Mouse (Mus musculus) thymus, adult 2 months (tissue): ENCODE results near the gene Zfp277. TPM values are rescaled to one million over a fixed set of nuclear protein-coding genes. Genes with fewer than 3 reads are reported as not detected.

Source experiments
- DNase-seq: peaks from one replicate; pipeline ENCODE4 v3.0.0; 2021
- H3K27ac ChIP-seq: fragments of 200-500 bp; 2 replicates; pipeline ENCODE4 v1.5.1; 2012; ENCODE audit warnings: low read length, control low read depth; ENCODE audit not compliant: control insufficient read depth, insufficient read depth
- H3K27me3 ChIP-seq: fragments of 200-500 bp; 2 replicates; pipeline ENCODE4 v1.6.1; 2012; ENCODE audit warnings: mild to moderate bottlenecking, low read length, moderate library complexity, mixed read lengths; ENCODE audit not compliant: control insufficient read depth, insufficient read depth
- H3K36me3 ChIP-seq: fragments of 200-500 bp; 2 replicates; pipeline ENCODE4 v1.6.1; 2012; ENCODE audit warnings: mild to moderate bottlenecking, low read length, moderate library complexity; ENCODE audit not compliant: control insufficient read depth, insufficient read depth
- H3K4me1 ChIP-seq: fragments of 200-500 bp; replicated peaks from 2 replicates; pipeline ENCODE4 v1.6.1; 2012; ENCODE audit warnings: low read length; ENCODE audit not compliant: control insufficient read depth, insufficient read depth
- H3K4me3 ChIP-seq: fragments of 200-500 bp; 2 replicates; pipeline ENCODE4 v1.5.1; 2012; ENCODE audit warnings: mild to moderate bottlenecking, low read length, control low read depth, moderate library complexity; ENCODE audit not compliant: control insufficient read depth, insufficient read depth
- CTCF ChIP-seq: fragments of 200-500 bp; IDR thresholded peaks from 2 replicates; pipeline ENCODE4 v1.5.1; 2012; ENCODE audit warnings: mild to moderate bottlenecking, control low read depth, low read length, moderate library complexity, borderline replicate concordance; ENCODE audit not compliant: control insufficient read depth, poor library complexity, insufficient read depth; ENCODE audit errors: extremely low read depth
- POLR2A ChIP-seq: fragments of 200-500 bp; IDR thresholded peaks from 2 replicates; pipeline ENCODE4 v1.6.1; 2012; ENCODE audit warnings: mild to moderate bottlenecking, low read length, control low read depth, moderate library complexity; ENCODE audit not compliant: control insufficient read depth, poor library complexity, insufficient read depth; ENCODE audit errors: extremely low read depth
- WGBS: fragments of 180-500 bp; shearing (Covaris S2); methylation state at CpG from one replicate; pipeline ENCODE4 v1.1.7; 2018; 5-methylcytosine and 5-hydroxymethylcytosine counted together
- polyA plus RNA-seq: library from polyadenylated mRNA; depleted of rRNA; stranded (reverse); fragments of >200 nt; gene quantifications from 2 replicates; pipeline ENCODE4 v1.2.3, GENCODE M21; 2012

The Zfp277 gene
- polyA plus RNA-seq, 1 experiment, result 8.6 TPM

GRCm38 (mm10) chr12:40445206-40445605 is 496 bp downstream of the Zfp277 start:
- Histone ChIP-seq H3K27ac (no peak overlapping the region), H3K4me3 (peak overlapping the region; percentile 79), H3K36me3 (no peaks in the 10 kb centered on the region), H3K4me1 (peaks cover 12% of the 10 kb centered on the region), H3K27me3 (peaks cover 20% of the 10 kb centered on the region)
- no peak for DNase-seq
- 1% methylated on average over 16 of the region's 16 CpGs for WGBS
- TF ChIP-seq POLR2A (no peak), CTCF (no peak)

- TF ChIP-seq CTCF (no peak), POLR2A (no peak)
- Histone ChIP-seq H3K4me1 (no peaks in the 10 kb centered on the region), H3K27me3 (no peaks in the 10 kb centered on the region), H3K27ac (no peak overlapping the region), H3K36me3 (no peaks in the 10 kb centered on the region), H3K4me3 (no peak overlapping the region)
- DNase-seq, result no peak
- 93% methylated on average over 2 of the region's 2 CpGs for WGBS
Measured at GRCm38 (mm10) chr12:40438049-40438448, 7.7 kb downstream of the Zfp277 start.

- H3K36me3 ChIP-seq, result no peaks in the 10 kb centered on the region
- H3K4me1 ChIP-seq, result no peaks in the 10 kb centered on the region
- WGBS, result 91% methylated on average over 3 of the region's 3 CpGs
- no peaks in the 10 kb centered on the region for H3K27me3 ChIP-seq
- H3K27ac ChIP-seq, result no peak overlapping the region
- no peak for DNase-seq
- no peak overlapping the region for H3K4me3 ChIP-seq
- no peak for TF ChIP-seq CTCF
- no peak for TF ChIP-seq POLR2A
Measured at GRCm38 (mm10) chr12:40434101-40434500, 11.6 kb downstream of the Zfp277 start.

GRCm38 (mm10) chr12:40431075-40431474 is 14.6 kb downstream of the Zfp277 start:
- 94% methylated on average over 5 of the region's 5 CpGs for WGBS
- H3K36me3 ChIP-seq, result no peaks in the 10 kb centered on the region
- no peaks in the 10 kb centered on the region for H3K27me3 ChIP-seq
- H3K27ac ChIP-seq, result no peak overlapping the region
- no peak for TF ChIP-seq POLR2A
- no peak for TF ChIP-seq CTCF
- H3K4me3 ChIP-seq, result no peak overlapping the region
- peaks cover 4% of the 10 kb centered on the region for H3K4me1 ChIP-seq
- DNase-seq, result no peak

GRCm38 (mm10) chr12:40429976-40430375 is 15.7 kb downstream of the Zfp277 start:
- Histone ChIP-seq H3K27ac (no peak overlapping the region), H3K4me3 (no peak overlapping the region), H3K4me1 (peaks cover 4% of the 10 kb centered on the region), H3K27me3 (no peaks in the 10 kb centered on the region), H3K36me3 (no peaks in the 10 kb centered on the region)
- no peak for DNase-seq
- 93% methylated on average over 3 of the region's 3 CpGs for WGBS
- no peak for TF ChIP-seq POLR2A
- no peak for TF ChIP-seq CTCF

DNA sequence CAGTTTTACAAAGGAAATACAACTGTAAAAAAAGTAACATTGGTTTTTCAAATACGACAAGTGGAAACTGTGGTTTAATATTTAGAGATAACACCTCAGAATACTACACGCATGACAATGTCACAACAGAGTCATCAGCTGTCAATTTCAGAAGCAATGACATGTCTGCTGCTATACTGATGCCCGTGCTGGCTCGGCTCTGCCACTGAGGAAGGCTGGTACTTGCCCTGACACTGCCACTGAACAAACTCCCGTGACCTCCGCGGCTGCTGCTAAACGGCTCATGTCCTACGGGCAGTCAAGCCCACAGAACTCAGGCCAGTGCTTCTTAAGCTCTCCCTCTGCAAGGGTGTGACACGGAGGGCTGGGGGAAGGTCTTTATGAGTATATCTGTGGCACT is 18.1 kb downstream of the Zfp277 start:
- 65% methylated on average over 10 of the region's 10 CpGs for WGBS
- H3K4me3 ChIP-seq, result no peak overlapping the region
- no peak for DNase-seq
- peaks cover 4% of the 10 kb centered on the region for H3K4me1 ChIP-seq
- TF ChIP-seq POLR2A (no peak), CTCF (no peak)
- no peaks in the 10 kb centered on the region for H3K36me3 ChIP-seq
- no peak overlapping the region for H3K27ac ChIP-seq
- H3K27me3 ChIP-seq, result no peaks in the 10 kb centered on the region

- 98% methylated on average over 1 of the region's 1 CpGs for WGBS
- TF ChIP-seq POLR2A, result no peak
- no peak for TF ChIP-seq CTCF
- Histone ChIP-seq H3K36me3 (no peaks in the 10 kb centered on the region), H3K4me3 (no peak overlapping the region), H3K27ac (no peak overlapping the region), H3K4me1 (peaks cover 4% of the 10 kb centered on the region), H3K27me3 (no peaks in the 10 kb centered on the region)
- DNase-seq, result no peak
Measured at GRCm38 (mm10) chr12:40424991-40425390, 20.7 kb downstream of the Zfp277 start.
